Mouse (Mus musculus): ENCODE data around the gene Nlgn1.
"Not testable (repeated sequence)": the region's sequence is repeated elsewhere in the genome, so short reads cannot be mapped to it uniquely, and the experiment has no call there.

Gene Nlgn1

GRCm38 (mm10) chr3:25549097-25549496 lies 783.2 kb downstream of the Nlgn1 start:
- in situ Hi-C loops (cut with MboI; ENCODE audit: low pct_unique_long_range_greater_than_20kb in 1 of 2, low sequenced_read_pairs in 2 of 2, unreplicated experiment in 1 of 2), result not testable (repeated sequence)

- in situ Hi-C loops (cut with MboI; ENCODE audit: low pct_unique_long_range_greater_than_20kb in 1 of 2, low sequenced_read_pairs in 2 of 2, unreplicated experiment in 1 of 2), result not testable (repeated sequence)
These were observed 808.0 kb downstream of the Nlgn1 start for GRCm38 (mm10) chr3:25524236-25524635.

- in situ Hi-C loops (cut with MboI; ENCODE audit: low pct_unique_long_range_greater_than_20kb in 1 of 2, low sequenced_read_pairs in 2 of 2, unreplicated experiment in 1 of 2), result no loop called here
These were observed 869.2 kb downstream of the Nlgn1 start for GRCm38 (mm10) chr3:25463051-25463450.

- in situ Hi-C loops (cut with MboI; ENCODE audit: low pct_unique_long_range_greater_than_20kb in 1 of 2, low sequenced_read_pairs in 2 of 2, unreplicated experiment in 1 of 2), result no loop called here
These were observed 875.9 kb downstream of the Nlgn1 start for GRCm38 (mm10) chr3:25456250-25456860.

- in situ Hi-C loops (cut with MboI; ENCODE audit: low pct_unique_long_range_greater_than_20kb in 1 of 2, low sequenced_read_pairs in 2 of 2, unreplicated experiment in 1 of 2), result no loop called here
These were observed 879.9 kb downstream of the Nlgn1 start for GRCm38 (mm10) chr3:25452314-25452713.

- in situ Hi-C loops (cut with MboI; ENCODE audit: low pct_unique_long_range_greater_than_20kb in 1 of 2, low sequenced_read_pairs in 2 of 2, unreplicated experiment in 1 of 2), result no loop called here
These were observed 881.8 kb downstream of the Nlgn1 start for GRCm38 (mm10) chr3:25450471-25450870.

GRCm38 (mm10) chr3:25449356-25449755 lies 882.9 kb downstream of the Nlgn1 start:
- in situ Hi-C loops (cut with MboI; ENCODE audit: low pct_unique_long_range_greater_than_20kb in 1 of 2, low sequenced_read_pairs in 2 of 2, unreplicated experiment in 1 of 2), result no loop called here

- in situ Hi-C loops (cut with MboI; ENCODE audit: low pct_unique_long_range_greater_than_20kb in 1 of 2, low sequenced_read_pairs in 2 of 2, unreplicated experiment in 1 of 2), result no loop called here
These were observed 885.1 kb downstream of the Nlgn1 start for GRCm38 (mm10) chr3:25447181-25447580.

GRCm38 (mm10) chr3:25443657-25444056 lies 888.6 kb downstream of the Nlgn1 start:
- in situ Hi-C loops (cut with MboI; ENCODE audit: low pct_unique_long_range_greater_than_20kb in 1 of 2, low sequenced_read_pairs in 2 of 2, unreplicated experiment in 1 of 2), result no loop called here

- in situ Hi-C loops (cut with MboI; ENCODE audit: low pct_unique_long_range_greater_than_20kb in 1 of 2, low sequenced_read_pairs in 2 of 2, unreplicated experiment in 1 of 2), result no loop called here
These were observed 889.6 kb downstream of the Nlgn1 start for GRCm38 (mm10) chr3:25442617-25443016.

- in situ Hi-C loops (cut with MboI; ENCODE audit: low pct_unique_long_range_greater_than_20kb in 1 of 2, low sequenced_read_pairs in 2 of 2, unreplicated experiment in 1 of 2), result no loop called here
These were observed 905.3 kb downstream of the Nlgn1 start for GRCm38 (mm10) chr3:25426931-25427330.

- in situ Hi-C loops (cut with MboI; ENCODE audit: low pct_unique_long_range_greater_than_20kb in 1 of 2, low sequenced_read_pairs in 2 of 2, unreplicated experiment in 1 of 2), result no loop called here
These were observed 920.3 kb downstream of the Nlgn1 start for GRCm38 (mm10) chr3:25412003-25412402.

Measured in mouse embryonic stem cell (cell line).